Mouse (Mus musculus) cerebellum, adult 9-11 months (tissue): ENCODE data around the gene D17Wsu92e.

Experiments used
- DNase-seq: peaks from one replicate; pipeline ENCODE4 v3.0.0; 2022

D17Wsu92e gene

DNA sequence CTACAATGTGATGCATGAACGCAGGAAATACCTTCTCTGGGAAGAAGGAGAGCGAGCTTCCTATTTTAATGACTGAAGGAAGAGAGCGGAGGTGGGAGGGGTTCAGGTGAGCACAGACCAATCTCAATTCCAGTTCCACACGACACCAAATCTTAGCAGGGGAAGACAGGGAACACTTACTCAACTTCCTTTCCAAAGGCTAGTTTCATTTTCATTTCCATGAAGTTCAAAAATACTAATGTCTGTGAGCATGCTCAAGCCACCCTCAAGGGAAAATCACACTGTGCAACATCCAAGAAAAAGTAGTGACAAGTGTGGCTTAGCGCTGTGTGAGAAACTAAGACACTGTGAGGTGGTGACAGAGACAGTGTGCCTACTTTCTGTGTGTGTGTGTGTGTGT lies 30.4 kb downstream of the D17Wsu92e start:
- no peak for DNase-seq

GRCm38 (mm10) chr17:27788456-27789172 lies 31.8 kb downstream of the D17Wsu92e start:
- no peak for DNase-seq

GRCm38 (mm10) chr17:27783567-27783966 lies 36.9 kb downstream of the D17Wsu92e start:
- no peak for DNase-seq

DNA sequence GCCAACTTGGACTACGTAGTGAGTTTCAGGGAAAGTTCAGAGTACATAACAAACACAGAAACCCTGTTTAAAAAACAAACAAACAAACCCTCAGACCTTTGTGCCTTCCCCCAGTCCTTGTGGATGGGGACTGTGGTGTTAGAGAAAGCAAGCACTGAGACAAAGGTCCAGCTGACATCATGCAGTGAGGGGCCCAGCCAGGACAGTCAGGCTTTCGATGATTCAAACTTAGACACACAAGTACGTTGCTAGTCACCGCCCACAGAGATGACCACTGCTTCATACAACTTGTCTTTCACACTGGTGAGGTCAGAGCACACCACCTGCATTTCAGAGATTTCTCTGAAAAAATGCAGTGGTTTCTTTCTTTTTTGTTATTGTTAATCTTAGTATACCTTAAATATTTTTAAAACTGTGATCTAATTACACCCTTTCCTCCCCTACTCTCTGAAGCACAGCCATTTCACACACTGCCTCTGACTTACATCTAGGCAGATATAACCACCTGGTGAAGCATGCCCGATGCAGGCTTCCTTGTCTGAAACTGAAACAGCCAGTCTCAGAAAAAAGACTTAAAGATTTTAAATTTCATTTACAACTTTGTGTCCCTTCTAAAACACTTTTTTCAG lies 39.3 kb downstream of the D17Wsu92e start:
- no peak for DNase-seq

DNA sequence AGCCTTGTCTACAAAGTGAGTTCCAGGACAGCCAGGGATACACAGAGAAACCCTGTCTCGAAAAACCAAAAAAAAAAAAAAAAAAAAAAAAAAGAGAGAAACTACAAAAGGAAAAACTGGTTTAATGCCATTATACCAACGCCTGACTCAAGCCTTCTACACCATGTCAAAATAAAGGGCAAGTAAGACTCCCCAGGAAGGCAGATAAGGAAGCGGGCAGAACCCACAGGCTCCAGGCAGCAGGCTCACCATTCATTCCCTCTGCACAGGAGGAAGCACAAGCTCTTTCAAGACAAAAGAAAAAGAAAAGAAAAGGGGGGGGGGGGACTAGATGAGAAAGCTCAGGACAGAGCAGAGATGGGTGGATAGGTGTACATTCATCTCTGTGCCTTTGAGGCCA lies 40.7 kb downstream of the D17Wsu92e start:
- DNase-seq, result no peak

DNA sequence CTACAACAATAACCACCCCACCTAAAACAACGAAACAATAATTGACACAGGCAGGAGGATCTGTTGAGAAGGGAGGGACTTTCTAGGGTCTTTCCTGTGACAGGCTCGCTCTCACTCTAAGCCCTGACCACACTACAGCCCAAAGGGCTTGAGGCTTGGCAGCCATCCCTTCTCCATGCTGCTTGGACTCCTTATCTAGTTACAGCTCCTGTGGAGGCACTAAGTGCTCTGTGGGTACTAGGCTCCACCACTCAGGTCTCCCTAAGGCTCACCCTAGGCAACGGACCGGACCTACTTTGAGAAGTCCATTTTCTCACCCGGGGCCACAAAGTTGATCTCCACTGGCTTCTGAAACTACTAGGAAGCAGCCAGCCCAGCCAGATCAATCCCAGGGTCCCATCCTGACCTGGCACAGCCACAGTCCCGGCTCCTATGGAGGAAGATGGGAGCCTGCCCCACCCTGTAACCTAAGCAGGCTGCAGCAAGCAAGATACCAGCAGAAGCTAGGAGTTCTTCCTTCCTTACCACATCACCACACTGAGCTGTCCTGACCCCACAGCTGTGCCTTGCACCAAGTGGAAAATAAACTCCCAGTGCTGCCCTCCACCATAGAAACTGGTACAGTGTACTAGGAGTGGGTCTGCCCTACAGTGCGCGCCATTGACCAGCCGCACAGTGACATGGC lies 41.6 kb downstream of the D17Wsu92e start:
- DNase-seq, result no peak

DNA sequence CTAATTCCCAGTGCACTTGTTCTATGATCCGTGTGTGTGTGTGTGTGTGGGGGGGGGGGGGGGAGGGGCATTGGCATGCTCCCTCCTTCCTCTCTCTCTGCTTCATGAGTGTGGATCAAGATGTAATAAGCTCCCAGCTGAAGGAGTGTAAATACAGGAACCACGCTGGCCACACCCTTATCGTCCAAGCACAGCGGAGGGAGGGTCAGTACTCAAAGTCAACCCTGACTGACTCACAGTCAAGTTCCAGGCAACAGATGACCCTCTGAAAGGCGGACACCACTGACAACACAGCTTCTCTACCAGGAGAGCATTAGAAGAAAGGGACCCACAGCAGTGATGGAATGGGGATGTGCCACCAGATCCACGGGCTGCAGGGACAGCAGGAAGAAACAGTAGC lies 42.6 kb downstream of the D17Wsu92e start:
- no peak for DNase-seq

GRCm38 (mm10) chr17:27774198-27774597 lies 46.2 kb downstream of the D17Wsu92e start:
- DNase-seq, result no peak

- no peak for DNase-seq
These were observed 48.8 kb downstream of the D17Wsu92e start for GRCm38 (mm10) chr17:27771616-27772015.

DNA sequence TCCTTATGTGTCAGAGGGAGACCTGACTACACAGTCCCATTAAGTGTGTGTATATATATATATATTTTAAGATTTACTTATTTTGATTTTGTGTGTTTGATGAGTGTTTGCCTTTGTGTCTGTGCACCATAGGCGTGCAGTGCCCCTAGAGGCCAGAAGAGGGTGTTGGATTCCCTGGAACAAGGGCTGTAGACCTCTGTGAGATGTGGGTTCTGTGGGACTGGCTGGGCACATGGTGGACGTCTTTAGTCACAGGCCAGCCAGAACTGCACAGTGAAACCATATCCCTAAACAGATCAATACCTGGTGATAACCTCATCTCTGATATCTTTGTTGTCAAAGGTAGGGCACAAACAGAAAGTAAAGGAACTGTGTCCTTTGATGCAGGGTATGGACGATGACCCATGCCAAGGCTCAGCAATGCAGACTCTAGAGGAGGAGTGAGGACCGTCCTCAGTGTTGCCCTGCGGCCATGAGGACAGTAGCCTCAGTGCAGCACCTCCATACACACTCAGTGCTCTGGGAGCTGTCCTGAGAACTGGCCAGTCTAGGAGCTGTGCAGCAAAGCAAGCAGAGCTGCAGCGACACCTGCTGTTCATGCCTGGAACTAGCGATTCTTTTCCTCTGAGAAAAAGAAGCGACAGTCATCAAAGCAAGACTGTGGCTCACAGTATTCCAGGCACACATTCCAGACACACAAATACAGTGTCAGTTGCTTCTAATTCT lies 51.5 kb downstream of the D17Wsu92e start:
- DNase-seq, result peak; percentile 81

- DNase-seq, result no peak
These were observed 52.9 kb downstream of the D17Wsu92e start for GRCm38 (mm10) chr17:27767543-27767942.

- DNase-seq, result no peak
These were observed 53.3 kb downstream of the D17Wsu92e start for GRCm38 (mm10) chr17:27767120-27767519.

GRCm38 (mm10) chr17:27765066-27765465 lies 55.4 kb downstream of the D17Wsu92e start:
- DNase-seq, result no peak

DNA sequence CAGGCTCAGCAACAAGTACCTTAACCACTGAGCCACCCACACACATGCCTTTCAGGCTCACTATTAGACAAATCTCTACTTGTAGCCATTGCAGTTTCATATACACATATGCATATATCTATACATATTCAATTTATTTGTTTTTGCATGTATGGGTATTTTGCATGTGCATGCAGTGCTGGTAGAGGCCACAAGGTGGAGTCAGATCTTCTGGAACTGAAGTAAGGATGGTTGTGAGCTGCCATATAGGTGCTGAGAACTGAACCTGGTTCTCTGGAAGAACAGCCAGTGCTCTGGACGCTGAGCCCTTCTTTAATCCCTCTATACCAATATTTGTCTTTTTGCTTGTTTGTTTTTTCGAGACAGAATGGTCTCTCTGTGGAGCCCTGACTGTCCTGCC lies 56.0 kb downstream of the D17Wsu92e start:
- no peak for DNase-seq

- DNase-seq, result no peak
These were observed 57.6 kb downstream of the D17Wsu92e start for GRCm38 (mm10) chr17:27762884-27763283.

DNA sequence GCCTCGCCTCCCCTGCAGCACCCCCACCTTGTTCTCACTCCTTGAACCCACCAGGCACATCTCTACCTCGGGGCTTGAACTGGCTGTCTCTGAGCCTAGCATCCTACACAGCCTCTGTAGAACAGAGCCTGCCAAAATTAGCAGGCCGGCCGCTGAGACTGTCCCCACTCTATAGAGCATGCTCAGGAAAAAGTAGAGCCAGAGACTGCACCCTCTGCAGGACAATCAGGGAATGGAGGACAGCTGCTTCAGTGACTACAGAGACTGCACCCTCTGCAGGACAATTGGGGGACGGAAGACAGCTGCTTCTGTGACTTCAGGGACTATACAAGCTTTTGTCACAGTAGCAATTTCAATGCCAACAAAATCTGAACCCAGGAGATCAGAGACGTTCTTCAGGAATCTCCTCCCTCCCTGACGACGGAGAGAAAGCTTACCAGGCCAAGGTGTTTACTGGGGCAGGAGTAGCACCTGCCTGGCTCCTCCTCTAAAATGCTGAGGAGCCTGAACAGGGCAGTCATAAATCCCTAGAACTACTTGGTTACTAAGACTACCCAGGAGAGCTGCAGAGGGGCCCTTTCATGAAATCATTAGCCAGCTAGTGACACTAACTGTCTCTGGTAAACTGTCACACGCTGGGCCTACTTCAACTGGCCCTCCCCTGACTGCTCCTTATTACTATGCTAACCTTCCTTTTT lies 58.7 kb downstream of the D17Wsu92e start:
- DNase-seq, result peak; percentile 92

GRCm38 (mm10) chr17:27760169-27760568 lies 60.3 kb downstream of the D17Wsu92e start:
- no peak for DNase-seq

DNA sequence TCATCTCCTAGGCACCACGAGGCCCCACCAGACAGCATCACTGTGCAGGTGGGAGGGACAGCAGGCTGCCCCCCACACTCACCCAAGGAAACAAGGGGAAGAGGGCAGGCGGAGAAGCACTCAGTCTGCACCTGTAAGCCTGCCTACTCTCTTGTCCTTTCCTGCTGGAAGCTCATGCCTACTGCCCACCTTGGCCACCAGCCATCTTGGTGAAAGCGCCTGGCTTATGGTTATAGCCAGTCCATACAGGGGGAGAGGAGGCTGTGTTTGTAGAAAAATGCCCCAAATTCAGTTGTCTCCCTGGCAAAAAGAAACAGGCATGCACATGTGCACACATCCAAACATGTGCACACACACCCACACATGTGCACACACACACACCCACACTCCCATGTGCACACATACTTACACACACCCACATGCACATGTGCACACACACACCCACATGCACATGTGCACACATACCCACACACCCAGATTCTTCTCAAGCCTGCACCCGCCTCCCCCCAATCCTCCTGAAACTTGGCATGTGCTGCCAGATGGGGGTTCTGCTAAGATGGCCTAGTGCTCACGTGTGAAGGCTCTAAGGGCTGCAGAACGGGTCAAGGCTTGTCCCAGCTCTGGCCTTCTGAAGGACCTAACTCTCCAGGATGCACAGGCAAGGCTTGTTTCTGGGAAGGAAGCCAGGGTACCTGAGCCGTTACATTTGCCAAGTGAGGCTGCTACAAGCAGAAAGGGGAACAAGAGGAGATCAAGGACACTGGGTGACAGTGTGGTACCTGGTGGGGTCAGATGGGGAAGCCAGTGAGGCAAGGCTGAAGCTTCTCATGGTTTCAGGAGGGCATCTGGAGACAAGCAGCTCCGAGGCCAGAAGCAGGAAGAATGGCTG lies 68.9 kb downstream of the D17Wsu92e start:
- DNase-seq, result peak; percentile 72

DNA sequence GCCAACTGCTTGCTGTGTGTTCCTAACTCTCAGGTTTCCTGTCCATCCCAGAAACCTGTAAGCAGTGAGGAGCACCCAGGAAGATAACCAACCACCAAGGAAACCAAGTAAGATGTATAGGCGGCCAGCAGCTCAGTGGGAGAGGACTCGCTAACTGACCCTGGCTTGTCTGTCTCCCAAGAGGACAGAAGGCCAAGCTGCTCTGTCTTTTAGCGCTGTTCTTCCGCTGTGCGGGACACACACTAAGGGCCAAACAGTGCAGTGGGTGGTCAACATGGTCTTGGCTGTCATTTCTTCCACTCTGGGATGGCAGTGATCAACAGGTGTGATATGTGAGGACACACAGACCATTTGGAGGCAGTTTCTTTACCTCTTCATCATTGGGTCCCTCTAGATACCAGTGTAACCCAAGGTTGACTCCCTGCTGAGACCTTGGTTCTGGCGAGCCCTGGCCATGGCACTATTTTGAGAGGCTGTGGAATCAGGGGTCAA lies 70.0 kb downstream of the D17Wsu92e start:
- DNase-seq, result no peak

DNA sequence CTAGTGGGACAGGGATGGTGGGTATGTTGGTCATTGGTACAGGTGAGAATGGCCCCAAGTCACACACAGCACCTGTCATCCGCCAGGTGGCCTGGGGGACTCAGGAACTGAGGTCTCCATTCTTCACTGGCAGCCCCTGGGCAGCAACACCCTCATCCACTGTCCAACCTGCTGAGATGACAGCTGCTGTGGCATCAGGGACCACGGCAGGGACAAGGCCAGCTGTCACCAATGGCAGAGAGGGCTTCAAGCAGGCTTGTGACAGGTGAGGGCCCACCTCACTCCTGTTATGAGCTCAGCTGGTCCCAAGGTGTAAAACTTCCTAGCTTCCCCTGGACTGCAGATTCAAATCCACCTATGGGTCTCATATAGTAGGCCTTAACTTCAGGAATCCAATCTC lies 72.3 kb downstream of the D17Wsu92e start:
- no peak for DNase-seq

DNA sequence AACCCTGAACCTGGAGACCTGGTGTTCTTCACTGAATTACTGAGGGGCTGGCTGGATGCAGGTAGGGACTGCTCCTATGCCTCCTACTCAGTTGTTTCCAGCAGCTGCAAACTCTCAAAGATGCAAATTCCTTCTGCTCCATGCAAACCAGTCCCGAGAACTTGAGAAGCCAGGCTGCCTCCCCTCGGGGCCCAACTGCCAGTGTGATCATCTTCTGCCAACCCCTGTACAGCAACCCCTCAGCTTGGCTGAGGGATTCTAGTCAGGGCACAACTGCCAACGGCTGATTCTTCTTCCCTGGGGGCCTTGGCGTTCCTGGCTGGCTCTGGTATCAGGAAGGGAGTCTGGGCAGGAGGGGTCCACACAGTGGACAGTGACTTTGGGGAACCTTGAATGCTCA lies 74.0 kb downstream of the D17Wsu92e start:
- DNase-seq, result no peak

GRCm38 (mm10) chr17:27740961-27741360 lies 79.5 kb downstream of the D17Wsu92e start:
- DNase-seq, result peak; percentile 70
